ENCODE assay signal across 8 mouse cellular contexts in genomic region chr7:64373147-64373829, GRCm38 (mm10). TPM values are rescaled to one million over a fixed set of nuclear protein-coding genes. Genes with fewer than 3 reads are reported as not detected.
DNase-seq lines count a peak whose midpoint lies in the region; ATAC-seq lines count a peak whose summit lies in the region.

No protein-coding gene starts in this region.

- DNase-seq in lung, postnatal 4 days: no peak
- DNase-seq in embryo, embryonic 11 days: peak; percentile 12
- DNase-seq in induced T-regulatory cell, adult 2 months (ENCODE audit: low read depth): peak; percentile 55
- DNase-seq in frontal cortex, adult 2 months (ENCODE audit: extremely low spot score in 1 of 2, low spot score in 1 of 2): no peak
- no peak for DNase-seq in adrenal gland, postnatal 14 days
- no peak for DNase-seq in adipocyte (ENCODE audit: low spot score)

- no peaks in the 10 kb centered on the region for H3K27me3 ChIP-seq in lung, embryonic 15.5 days
- H3K27me3 ChIP-seq in midbrain, embryonic 16.5 days (ENCODE audit: control insufficient read depth, insufficient read depth, low read depth, low read length): no peaks in the 10 kb centered on the region

- H3K9me3 ChIP-seq in lung, embryonic 15.5 days: no peaks in the 10 kb centered on the region
- H3K9me3 ChIP-seq in midbrain, embryonic 16.5 days (replicated peaks; ENCODE audit: control insufficient read depth, low read length, poor library complexity, severe bottlenecking): no peaks in the 10 kb centered on the region

- H3K9ac ChIP-seq in lung, embryonic 15.5 days: peak overlapping the region; percentile 73
- peak overlapping the region; percentile 66 for H3K9ac ChIP-seq in midbrain, embryonic 16.5 days (ENCODE audit: low read depth, low read length)

- peaks cover 14% of the 10 kb centered on the region for H3K4me1 ChIP-seq in lung, embryonic 15.5 days
- peaks cover 7% of the 10 kb centered on the region for H3K4me1 ChIP-seq in midbrain, embryonic 16.5 days (ENCODE audit: control insufficient read depth, insufficient read depth, low read length)

- peak overlapping the region; percentile 98 for H3K27ac ChIP-seq in lung, embryonic 15.5 days
- peak overlapping the region; percentile 90 for H3K27ac ChIP-seq in midbrain, embryonic 16.5 days (ENCODE audit: low read length)

- peaks cover 33% of the 10 kb centered on the region for H3K36me3 ChIP-seq in lung, embryonic 15.5 days
- H3K36me3 ChIP-seq in midbrain, embryonic 16.5 days (ENCODE audit: control insufficient read depth, insufficient read depth, low read length): peaks cover 15% of the 10 kb centered on the region

- peak overlapping the region; percentile 74 for H3K4me3 ChIP-seq in lung, embryonic 15.5 days
- H3K4me3 ChIP-seq in midbrain, embryonic 16.5 days (ENCODE audit: low read depth, low read length): peak overlapping the region; percentile 65

- ATAC-seq in lung, embryonic 15.5 days (ENCODE audit: borderline replicate concordance, extremely low read depth, low FRiP score, low TSS enrichment): no peak
- ATAC-seq in midbrain, embryonic 16.5 days: peak; percentile 50

- peak overlapping the region; percentile 67 for H3K4me2 ChIP-seq in lung, embryonic 15.5 days
- peak overlapping the region; percentile 62 for H3K4me2 ChIP-seq in midbrain, embryonic 16.5 days (ENCODE audit: low read length)

- WGBS in lung, embryonic 15.5 days: 7% methylated on average over 18 of the region's 18 CpGs
- WGBS in midbrain, embryonic 16.5 days: 14% methylated on average over 18 of the region's 18 CpGs

RNA-seq across cellular contexts. Expression of gene Fan1, which starts 0.6 kb away (rescaled TPM):
- 5.9 and 6.6 TPM in 2 replicates for polyA plus RNA-seq in lung, embryonic 15.5 days (2015; fragmentation: Nextera tagmentation; extraction: Ambion mirVana)
- polyA plus RNA-seq in midbrain, embryonic 16.5 days (2015; fragmentation: Nextera tagmentation; extraction: Ambion mirVana): 5.1 and 7.1 TPM in 2 replicates
- 3.4 and 4.2 TPM in 2 replicates for polyA plus RNA-seq in frontal cortex, adult 2 months (2012; rRNA removed)
- 7.5 and 9.8 TPM in 2 replicates for total RNA-seq in adrenal gland, postnatal 14 days (2021)

RNA-seq across cellular contexts. Expression of gene Mphosph10, which starts 18.8 kb away (rescaled TPM):
- polyA plus RNA-seq in lung, embryonic 15.5 days (2015; fragmentation: Nextera tagmentation; extraction: Ambion mirVana): 37.4 and 38.4 TPM in 2 replicates
- polyA plus RNA-seq in midbrain, embryonic 16.5 days (2015; fragmentation: Nextera tagmentation; extraction: Ambion mirVana): 22.6 and 28.3 TPM in 2 replicates
- polyA plus RNA-seq in frontal cortex, adult 2 months (2012; rRNA removed): 10.3 and 13.7 TPM in 2 replicates
- total RNA-seq in adrenal gland, postnatal 14 days (2021): 29.0 and 29.2 TPM in 2 replicates

RNA-seq across cellular contexts. Expression of gene Mcee, which starts 19.1 kb away (rescaled TPM):
- 68.3 and 72.5 TPM in 2 replicates for polyA plus RNA-seq in lung, embryonic 15.5 days (2015; fragmentation: Nextera tagmentation; extraction: Ambion mirVana)
- polyA plus RNA-seq in midbrain, embryonic 16.5 days (2015; fragmentation: Nextera tagmentation; extraction: Ambion mirVana): 36.7 and 43.8 TPM in 2 replicates
- polyA plus RNA-seq in frontal cortex, adult 2 months (2012; rRNA removed): 62.2 and 69.6 TPM in 2 replicates
- 151 and 154 TPM in 2 replicates for total RNA-seq in adrenal gland, postnatal 14 days (2021)

Comparison
In these comparisons a context has a peak if more than half of its experiments do, and no peak if none do; other contexts are left out.
1. DNase-seq: peak in embryo, embryonic 11 days (single experiment) and induced T-regulatory cell, adult 2 months (single experiment); none in lung, postnatal 4 days (0 of 2), frontal cortex, adult 2 months (0 of 2), adrenal gland, postnatal 14 days (single experiment) and adipocyte (single experiment).